Mouse (Mus musculus): ENCODE measurements around the gene Fkbp9. TPM values are rescaled to one million over a fixed set of nuclear protein-coding genes. Genes with fewer than 3 reads are reported as not detected.

Fkbp9 gene
- total RNA-seq, 2 experiments from 2014 or later: 88.2 to 88.8 TPM

GRCm38 (mm10) chr6:56902606-56903520 lies 71.0 kb downstream of the Fkbp9 start:
- no peak for DNase-seq
- intact Hi-C loops (cut with DNase I): loop anchor here (5.0 kb wide), 1 partner anchor 41 kb away; no protein-coding TSS in a partner anchor

DNA sequence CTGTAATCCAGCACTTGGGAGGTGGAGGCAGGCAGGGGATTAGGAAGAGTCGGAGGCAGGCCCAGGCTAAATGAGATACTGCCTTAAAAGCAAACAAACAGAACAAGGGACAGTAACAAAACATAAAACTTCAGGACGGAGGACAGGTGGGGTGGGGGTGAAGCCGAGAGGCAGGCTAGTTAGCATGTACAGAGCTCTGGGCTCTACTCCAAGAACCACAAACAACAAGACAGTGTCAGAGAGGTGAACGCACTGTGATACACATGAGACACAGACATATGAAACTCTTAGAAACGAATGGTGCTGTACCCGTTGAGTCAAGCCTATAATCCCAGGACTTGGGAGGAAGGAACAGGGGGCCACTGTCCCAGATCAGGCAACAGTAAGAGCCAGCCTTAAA lies 72.0 kb downstream of the Fkbp9 start:
- intact Hi-C loops (cut with DNase I): loop anchor here (5.0 kb wide), 1 partner anchor 42 kb away; no protein-coding TSS in a partner anchor

GRCm38 (mm10) chr6:56904330-56904729 lies 72.5 kb downstream of the Fkbp9 start:
- DNase-seq: no peak
- intact Hi-C loops (cut with DNase I): loop anchor here (5.0 kb wide), 1 partner anchor 42 kb away; no protein-coding TSS in a partner anchor

More for the DNA sequence above, 72.0 kb downstream of the Fkbp9 start:
- no peak for DNase-seq

DNA sequence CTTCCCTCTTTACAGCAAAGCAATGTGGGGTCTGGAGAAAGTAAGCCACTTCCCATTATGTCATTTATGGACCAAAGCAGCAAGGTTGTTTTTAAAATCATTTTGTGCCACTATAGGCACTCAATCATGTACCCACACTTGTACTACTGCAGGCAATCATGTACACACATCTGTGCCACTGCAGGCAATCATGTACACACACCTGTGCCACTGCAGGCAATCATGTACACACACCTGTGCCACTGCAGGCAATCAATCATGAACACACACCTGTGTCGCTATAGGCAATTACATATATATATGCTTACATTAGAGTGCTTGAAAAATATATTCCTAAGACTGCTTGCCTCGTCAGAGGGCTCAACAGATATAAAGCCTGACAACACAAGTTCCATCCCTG lies 73.1 kb downstream of the Fkbp9 start:
- intact Hi-C loops (cut with DNase I): loop anchor here (5.0 kb wide), 1 partner anchor 43 kb away; no protein-coding TSS in a partner anchor

GRCm38 (mm10) chr6:56905486-56905885 lies 73.6 kb downstream of the Fkbp9 start:
- DNase-seq: no peak
- intact Hi-C loops (cut with DNase I): no loop called here

More for the DNA sequence above, 73.1 kb downstream of the Fkbp9 start:
- DNase-seq: no peak

GRCm38 (mm10) chr6:56906121-56906846 lies 74.4 kb downstream of the Fkbp9 start:
- intact Hi-C loops (cut with DNase I): no loop called here
- no peak for DNase-seq

DNA sequence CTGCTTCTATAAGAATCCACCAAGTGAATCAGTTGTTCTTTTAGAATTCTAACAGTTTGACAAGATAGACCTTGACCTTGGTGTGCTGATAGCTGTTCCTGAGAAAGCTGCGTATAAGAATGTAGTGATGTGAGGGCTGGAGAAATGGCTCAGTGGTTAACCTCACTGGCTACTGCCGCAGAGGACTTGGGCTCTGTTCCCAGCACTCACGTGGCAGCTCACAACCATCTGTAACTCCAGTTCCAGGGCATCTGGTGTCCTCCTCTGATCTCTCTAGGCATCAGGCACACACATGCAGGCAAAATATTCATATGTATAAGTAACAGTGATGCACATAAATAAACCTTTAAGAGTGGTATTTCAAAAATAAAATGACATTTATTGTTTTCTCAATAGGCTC lies 76.1 kb downstream of the Fkbp9 start:
- intact Hi-C loops (cut with DNase I): loop anchor here (2.0 kb wide), 1 partner anchor 57 kb away; no protein-coding TSS in a partner anchor
- no peak for DNase-seq

DNA sequence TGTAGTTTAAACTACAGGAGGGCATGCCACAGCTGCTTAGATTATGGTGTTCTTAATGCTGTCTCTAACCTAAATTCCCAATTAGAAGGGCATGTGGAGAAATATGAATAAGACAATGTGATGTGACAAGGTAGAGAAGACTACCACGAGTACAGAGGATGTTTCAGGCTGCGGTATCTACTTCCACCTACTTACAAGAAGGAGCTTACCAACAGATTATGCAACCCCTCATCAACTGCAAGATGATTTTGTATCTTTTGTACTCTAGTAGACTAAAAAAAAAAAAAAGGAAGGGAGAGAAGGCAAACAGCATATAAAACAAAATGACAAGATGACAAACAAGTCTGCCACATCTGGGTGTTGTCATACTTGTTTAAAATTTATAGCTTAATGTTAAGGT lies 76.5 kb downstream of the Fkbp9 start:
- DNase-seq: no peak
- intact Hi-C loops (cut with DNase I): loop anchor here (2.0 kb wide), 1 partner anchor 58 kb away; no protein-coding TSS in a partner anchor

GRCm38 (mm10) chr6:56908912-56909311 lies 77.1 kb downstream of the Fkbp9 start:
- DNase-seq: peak; percentile 65 to 78
- intact Hi-C loops (cut with DNase I): loop anchor here (1.0 to 2.0 kb wide), 2 partner anchors 58 to 101 kb away; no protein-coding TSS in a partner anchor

DNA sequence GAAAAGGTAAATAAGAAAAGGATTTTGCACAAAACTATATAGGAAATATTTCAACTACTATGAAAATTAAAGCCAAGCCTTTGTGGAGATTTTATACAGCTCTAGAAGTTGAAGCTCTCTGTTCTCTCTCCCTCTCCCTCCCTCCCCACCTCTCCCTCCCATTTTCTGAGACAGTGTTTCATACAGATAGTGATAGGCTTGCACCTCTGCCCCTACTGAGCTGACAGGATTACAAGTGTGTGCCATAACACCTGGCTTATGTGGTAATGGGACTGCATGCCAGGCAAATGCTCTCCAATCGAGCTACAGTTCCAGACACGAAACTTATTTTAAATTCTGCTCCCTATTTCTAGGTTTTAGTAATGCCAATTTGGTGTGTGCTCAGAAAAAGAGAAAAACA lies 79.1 kb downstream of the Fkbp9 start:
- intact Hi-C loops (cut with DNase I): no loop called here
- no peak for DNase-seq

GRCm38 (mm10) chr6:56913092-56913858 lies 81.4 kb downstream of the Fkbp9 start:
- no peak for DNase-seq
- intact Hi-C loops (cut with DNase I): no loop called here

DNA sequence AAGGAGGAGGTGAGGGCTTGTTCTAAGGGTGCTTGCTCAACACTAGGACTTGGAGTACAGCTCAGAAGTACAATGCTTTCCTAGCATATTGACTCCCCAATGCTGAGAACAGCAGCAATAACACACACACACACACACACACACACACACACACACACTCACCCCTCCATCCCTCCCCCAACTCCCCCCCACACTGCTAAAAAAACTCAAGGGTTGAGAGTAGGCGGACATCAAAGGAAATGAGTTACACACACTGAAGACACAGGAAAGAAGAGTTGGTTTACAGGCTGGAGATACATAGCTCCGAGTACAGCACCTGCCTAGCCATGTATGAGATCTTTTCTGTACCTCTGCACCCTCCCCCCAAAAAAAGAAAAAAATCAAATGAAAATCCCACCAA lies 84.4 kb downstream of the Fkbp9 start:
- DNase-seq: no peak
- intact Hi-C loops (cut with DNase I): no loop called here

GRCm38 (mm10) chr6:56917578-56918368 lies 85.9 kb downstream of the Fkbp9 start:
- intact Hi-C loops (cut with DNase I): no loop called here
- DNase-seq: no peak

GRCm38 (mm10) chr6:56919330-56920044 lies 87.6 kb downstream of the Fkbp9 start:
- DNase-seq: no peak
- intact Hi-C loops (cut with DNase I): loop anchor here (5.0 kb wide), 4 partner anchors 87 to 773 kb away; partner anchors contain the start of genes Avl9, Fkbp9 and Pyurf

DNA sequence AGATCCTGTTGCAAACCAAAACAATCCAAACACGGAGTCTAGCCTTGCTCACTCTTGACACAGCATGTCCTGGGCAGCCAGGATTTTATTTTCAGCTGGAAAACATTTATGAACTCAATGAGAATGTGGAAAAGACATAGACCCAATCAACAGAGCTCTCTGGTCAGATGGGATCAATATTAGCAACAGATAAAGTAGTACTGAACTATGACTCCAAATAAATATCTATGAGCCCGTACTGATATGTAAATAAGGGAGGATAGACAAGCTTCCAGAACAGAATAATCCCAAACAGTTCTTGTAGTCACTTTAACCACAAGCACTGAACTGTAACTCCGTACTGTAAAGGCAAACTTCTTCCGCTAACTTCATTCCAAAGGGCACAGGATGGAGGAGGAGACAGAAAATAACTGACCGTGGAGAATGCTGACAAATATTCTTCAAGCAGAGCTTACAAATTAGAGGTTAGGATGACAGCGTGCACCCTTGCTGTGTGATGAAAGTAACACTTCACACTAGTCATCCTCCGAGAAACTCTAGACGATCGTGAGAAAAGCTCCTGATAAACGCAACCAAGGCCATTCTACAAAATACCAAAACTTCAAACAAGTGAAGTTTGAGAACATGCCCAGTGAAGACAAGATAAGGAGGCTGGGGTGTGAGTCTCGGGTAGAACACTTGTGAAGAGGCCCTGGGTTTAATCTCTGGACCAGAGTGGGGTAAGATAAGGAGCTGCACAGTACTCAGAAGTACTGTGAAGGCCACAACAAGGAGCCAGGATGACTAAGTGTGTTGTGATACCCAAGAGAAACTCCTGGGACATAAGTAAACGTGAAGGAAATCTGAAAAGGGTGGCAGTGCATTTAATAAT lies 88.6 kb downstream of the Fkbp9 start:
- intact Hi-C loops (cut with DNase I): loop anchor here (5.0 kb wide), 4 partner anchors 88 to 772 kb away; partner anchors contain the start of genes Avl9, Fkbp9 and Pyurf
- no peak for DNase-seq

- DNase-seq: no peak
- intact Hi-C loops (cut with DNase I): loop anchor here (5.0 kb wide), 4 partner anchors 91 to 769 kb away; partner anchors contain the start of genes Avl9, Fkbp9 and Pyurf
Observed at GRCm38 (mm10) chr6:56923331-56923725, 91.5 kb downstream of the Fkbp9 start.
